Mouse (Mus musculus) olfactory bulb, adult 2 months (tissue): ENCODE results near the gene Snx10.

Experiments used
- CTCF ChIP-seq: fragments of 200-500 bp; IDR thresholded peaks from 2 replicates; pipeline ENCODE4 v1.5.1; 2012; ENCODE audit warnings: low read depth, mild to moderate bottlenecking, low read length, moderate library complexity; ENCODE audit not compliant: insufficient read depth
- POLR2A ChIP-seq: fragments of 200-500 bp; IDR thresholded peaks from 2 replicates; pipeline ENCODE4 v1.6.1; 2012; ENCODE audit warnings: mild to moderate bottlenecking, low read depth, low read length, moderate library complexity; ENCODE audit not compliant: insufficient read depth

DNA sequence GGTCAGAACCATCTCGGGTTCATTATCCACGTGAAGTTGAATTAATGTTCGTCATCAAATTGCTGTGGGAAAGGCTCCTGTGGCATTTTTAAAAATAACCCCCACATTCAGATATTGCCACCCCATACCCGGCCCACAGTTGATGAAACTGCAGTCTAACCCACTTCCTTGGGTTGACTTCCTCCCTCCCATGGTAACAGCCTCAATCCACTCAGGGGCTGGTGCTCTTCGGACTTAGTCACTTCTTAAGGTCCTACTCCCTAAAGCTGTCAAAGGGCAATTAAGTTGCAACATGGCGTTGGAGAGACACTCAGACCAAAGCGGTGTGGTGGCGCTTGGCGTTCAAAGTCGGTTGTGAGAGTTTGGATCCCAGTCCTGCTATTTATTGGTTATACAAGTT lies 80.0 kb downstream of the Snx10 start:
- TF ChIP-seq CTCF: no peak
- TF ChIP-seq POLR2A: no peak
